Mouse (Mus musculus): Measurements from ENCODE around the gene Apbb2. TPM values are rescaled to one million over a fixed set of nuclear protein-coding genes. Genes with fewer than 3 reads are reported as not detected.

Apbb2 gene
- total and polyA plus RNA-seq, 3 experiments: 0.34 to 0.40 (median 0.34) TPM

DNA sequence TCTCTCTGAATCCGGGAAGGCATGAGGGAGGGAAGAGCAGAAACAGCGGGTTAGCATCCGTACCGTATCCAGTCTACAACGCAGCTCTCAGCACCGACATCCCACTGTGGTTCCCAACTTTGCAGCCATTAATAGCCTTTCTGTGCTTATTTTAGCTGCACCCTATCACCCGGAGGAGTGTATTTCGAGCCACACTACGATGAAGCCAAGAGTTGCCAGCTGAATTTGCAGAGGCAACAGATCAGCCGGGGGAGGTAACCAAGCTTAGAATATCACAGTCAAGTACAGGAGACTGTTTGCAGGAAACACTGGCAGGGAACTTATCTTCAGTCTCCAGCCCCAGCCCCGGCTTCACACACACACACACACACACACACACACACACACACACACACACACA is 295.0 kb downstream of the Apbb2 start:
- Histone ChIP-seq H3K4me2 (ENCODE audit: insufficient read depth, low read depth, poor library complexity, severe bottlenecking) (no peak overlapping the region), H3K79me2 (replicated peaks; ENCODE audit: control insufficient read depth, extremely low read depth, insufficient read depth, poor library complexity, severe bottlenecking) (no peaks in the 10 kb centered on the region), H3K27me3 (replicated peaks) (no peaks in the 10 kb centered on the region), H3K9ac (ENCODE audit: insufficient read depth, low read depth) (no peak overlapping the region), H3K27ac (ENCODE audit: insufficient read depth, low read depth) (no peak overlapping the region), H3K36me3 (replicated peaks in 1 of 2; ENCODE audit: control insufficient read depth in 1 of 2, insufficient read depth in 1 of 2, low read length in 1 of 2) (no peaks in the 10 kb centered on the region), H3K4me3 (replicated peaks in 1 of 3; ENCODE audit: low read depth in 2 of 3, low read length in 2 of 3, poor library complexity in 1 of 3) (no peak overlapping the region), H3K4me1 (ENCODE audit: control insufficient read depth in 1 of 2, insufficient read depth in 2 of 2) (peaks cover 4 to 10% of the 10 kb centered on the region in 2 experiments; a peak in 1 of 4 replicates), H3K9me3 (replicated peaks; ENCODE audit: low read length) (no peaks in the 10 kb centered on the region)
- in situ Hi-C loops (cut with MboI; ENCODE audit: low pct_ligation_motif_present, low pct_unique_long_range_greater_than_20kb, low sequenced_read_pairs) (no loop called here), dilution Hi-C loops (cut with MboI; ENCODE audit: extremely low pct_ligation_motif_present, extremely low pct_unique_long_range_greater_than_20kb, low sequenced_read_pairs) (no loop called here)
- no peak for TF ChIP-seq RCOR1 (conservative IDR thresholded peaks at IDR 0.05; ENCODE audit: low read depth, low read length)
- no peak for TF ChIP-seq NRF1 (IDR thresholded peaks at IDR 0.05; ENCODE audit: low read depth, low read length)
- no peak for TF ChIP-seq MAZ (IDR thresholded peaks at IDR 0.05; ENCODE audit: low read depth, low read length)
- no peak for DNase-seq (ENCODE audit: extremely low read depth)

DNA sequence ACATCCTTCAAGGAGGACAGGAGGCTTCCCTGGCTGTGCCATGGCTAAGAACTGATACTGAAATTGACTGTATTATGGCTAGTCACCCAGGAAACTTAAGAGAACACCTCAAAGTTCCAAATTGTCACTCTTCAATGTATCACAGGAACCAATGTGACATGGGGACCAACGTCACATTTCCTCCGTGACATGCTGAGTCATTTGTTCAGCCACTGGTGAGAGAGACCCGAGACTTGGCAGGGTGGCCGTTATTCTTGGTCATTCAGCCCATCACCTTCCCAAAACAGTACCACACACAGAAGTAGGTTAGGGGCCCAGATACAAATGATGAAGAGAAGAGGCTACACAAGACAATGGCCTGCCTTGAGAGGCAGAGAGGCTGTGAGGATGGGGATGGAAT is 295.5 kb downstream of the Apbb2 start:
- dilution Hi-C loops (cut with MboI; ENCODE audit: extremely low pct_ligation_motif_present, extremely low pct_unique_long_range_greater_than_20kb, low sequenced_read_pairs): no loop called here
- H3K4me1 ChIP-seq (ENCODE audit: control insufficient read depth in 1 of 2, insufficient read depth in 2 of 2): peaks cover 4 to 10% of the 10 kb centered on the region in 2 experiments; a peak in 1 of 4 replicates
- no peaks in the 10 kb centered on the region for H3K27me3 ChIP-seq (replicated peaks)
- H3K4me3 ChIP-seq (replicated peaks in 1 of 3; ENCODE audit: low read depth in 2 of 3, low read length in 2 of 3, poor library complexity in 1 of 3): no peak overlapping the region
- no peaks in the 10 kb centered on the region for H3K36me3 ChIP-seq (replicated peaks in 1 of 2; ENCODE audit: control insufficient read depth in 1 of 2, insufficient read depth in 1 of 2, low read length in 1 of 2)
- DNase-seq (ENCODE audit: extremely low read depth): no peak
- no peak overlapping the region for H3K27ac ChIP-seq (ENCODE audit: insufficient read depth, low read depth)
- H3K79me2 ChIP-seq (replicated peaks; ENCODE audit: control insufficient read depth, extremely low read depth, insufficient read depth, poor library complexity, severe bottlenecking): no peaks in the 10 kb centered on the region
- no peaks in the 10 kb centered on the region for H3K9me3 ChIP-seq (replicated peaks; ENCODE audit: low read length)
- H3K9ac ChIP-seq (ENCODE audit: insufficient read depth, low read depth): no peak overlapping the region
- H3K4me2 ChIP-seq (ENCODE audit: insufficient read depth, low read depth, poor library complexity, severe bottlenecking): no peak overlapping the region
- in situ Hi-C loops (cut with MboI; ENCODE audit: low pct_ligation_motif_present, low pct_unique_long_range_greater_than_20kb, low sequenced_read_pairs): no loop called here
- no peak for TF ChIP-seq TBP (conservative IDR thresholded peaks at IDR 0.05; ENCODE audit: low read depth, low read length)
- no peak for TF ChIP-seq RCOR1 (conservative IDR thresholded peaks at IDR 0.05; ENCODE audit: low read depth, low read length)
- no peak for TF ChIP-seq NRF1 (IDR thresholded peaks at IDR 0.05; ENCODE audit: low read depth, low read length)
- no peak for TF ChIP-seq PAX5 (IDR thresholded peaks at IDR 0.05; ENCODE audit: low read length)
- TF ChIP-seq SIN3A (IDR thresholded peaks at IDR 0.05; ENCODE audit: low read length): no peak
- TF ChIP-seq KAT2A (IDR thresholded peaks at IDR 0.05; ENCODE audit: insufficient replicate concordance, low read length): no peak
- no peak for TF ChIP-seq USF2 (conservative IDR thresholded peaks at IDR 0.05; ENCODE audit: low read depth, low read length)
- no peak for TF ChIP-seq SMC3 (IDR thresholded peaks at IDR 0.05; ENCODE audit: low read depth, low read length)
- no peak for TF ChIP-seq ELF1 (IDR thresholded peaks at IDR 0.05; ENCODE audit: low read depth, low read length)
- no peak for TF ChIP-seq EP300 (IDR thresholded peaks at IDR 0.05; ENCODE audit: low read length)
- no peak for TF ChIP-seq JUND (conservative IDR thresholded peaks at IDR 0.05; ENCODE audit: low read depth, low read length)
- TF ChIP-seq HCFC1 (IDR thresholded peaks at IDR 0.05; ENCODE audit: low read depth, low read length): no peak

DNA sequence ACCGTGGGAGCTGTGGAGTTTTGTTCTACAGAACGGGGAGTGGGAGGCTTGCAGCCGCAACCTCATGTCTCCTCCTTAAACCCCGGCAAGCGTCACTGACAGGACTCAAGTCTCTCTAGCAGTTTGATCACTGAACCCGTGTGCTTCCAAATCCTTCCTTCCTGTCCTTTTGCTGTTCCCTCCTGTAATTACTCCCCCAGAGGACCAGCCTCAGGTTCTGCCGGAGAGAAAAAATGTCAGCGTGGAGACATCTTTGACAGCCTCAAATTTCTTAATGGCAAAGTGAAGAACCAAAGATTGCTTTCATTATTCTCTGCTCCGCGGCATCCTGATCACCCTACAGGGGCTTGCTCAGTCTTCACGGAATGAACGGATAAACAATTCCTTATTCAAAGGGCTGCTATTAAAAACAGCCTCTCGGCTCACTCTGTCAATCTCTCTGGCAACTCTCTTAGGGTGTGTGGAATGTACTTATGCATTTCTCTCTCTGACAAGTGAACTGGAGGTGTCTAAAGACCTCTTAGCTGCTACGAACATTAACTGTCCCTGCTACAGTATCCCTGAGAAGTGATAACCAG is 298.7 kb downstream of the Apbb2 start:
- no peak overlapping the region for H3K4me2 ChIP-seq (ENCODE audit: insufficient read depth, low read depth, poor library complexity, severe bottlenecking)
- TF ChIP-seq ZKSCAN1 (IDR thresholded peaks at IDR 0.05; ENCODE audit: borderline replicate concordance, low read depth, low read length) (no peak), MYC (IDR thresholded peaks at IDR 0.05; ENCODE audit: low read depth, low read length) (no peak), POLR2AphosphoS2 (IDR thresholded peaks at IDR 0.05; ENCODE audit: low read depth, low read length) (no peak), NRF1 (IDR thresholded peaks at IDR 0.05; ENCODE audit: low read depth, low read length) (no peak), CHD2 (IDR thresholded peaks at IDR 0.05; ENCODE audit: low read length) (no peak), TCF12 (IDR thresholded peaks at IDR 0.05; ENCODE audit: low read depth, low read length) (no peak), ZC3H11A (IDR thresholded peaks at IDR 0.05; ENCODE audit: low read depth, low read length) (no peak), CTCF (conservative IDR thresholded peaks at IDR 0.05 in 1 of 2, IDR thresholded peaks at IDR 0.05 in 1 of 2; ENCODE audit: low read depth in 2 of 2, low read length in 2 of 2) (no peak), ETS1 (conservative IDR thresholded peaks at IDR 0.05; ENCODE audit: low read depth, low read length) (no peak), TBP (conservative IDR thresholded peaks at IDR 0.05; ENCODE audit: low read depth, low read length) (no peak), ZNF384 (IDR thresholded peaks at IDR 0.05; ENCODE audit: low read depth, low read length) (no peak), SIN3A (IDR thresholded peaks at IDR 0.05; ENCODE audit: low read length) (no peak), BHLHE40 (IDR thresholded peaks at IDR 0.05; ENCODE audit: low read depth, low read length) (no peak), ELF1 (IDR thresholded peaks at IDR 0.05; ENCODE audit: low read depth, low read length) (no peak)
- in situ Hi-C loops (cut with MboI; ENCODE audit: low pct_ligation_motif_present, low pct_unique_long_range_greater_than_20kb, low sequenced_read_pairs): no loop called here
- no peaks in the 10 kb centered on the region for H3K27me3 ChIP-seq (replicated peaks)
- no peak for DNase-seq (ENCODE audit: extremely low read depth)
- H3K4me1 ChIP-seq (ENCODE audit: control insufficient read depth in 1 of 2, insufficient read depth in 2 of 2): peaks cover 4 to 17% of the 10 kb centered on the region in 2 experiments; a peak in 3 of 4 replicates
- H3K9ac ChIP-seq (ENCODE audit: insufficient read depth, low read depth): no peak overlapping the region
- no peaks in the 10 kb centered on the region for H3K9me3 ChIP-seq (replicated peaks; ENCODE audit: low read length)
- no peak overlapping the region for H3K4me3 ChIP-seq (replicated peaks in 1 of 3; ENCODE audit: low read depth in 2 of 3, low read length in 2 of 3, poor library complexity in 1 of 3)
- H3K27ac ChIP-seq (ENCODE audit: insufficient read depth, low read depth): no peak overlapping the region
- dilution Hi-C loops (cut with MboI; ENCODE audit: extremely low pct_ligation_motif_present, extremely low pct_unique_long_range_greater_than_20kb, low sequenced_read_pairs): no loop called here
- no peaks in the 10 kb centered on the region for H3K79me2 ChIP-seq (replicated peaks; ENCODE audit: control insufficient read depth, extremely low read depth, insufficient read depth, poor library complexity, severe bottlenecking)
- no peaks in the 10 kb centered on the region for H3K36me3 ChIP-seq (replicated peaks in 1 of 2; ENCODE audit: control insufficient read depth in 1 of 2, insufficient read depth in 1 of 2, low read length in 1 of 2)

Data from CH12.LX (cell line).